In genomic region chr14:17835738-17836137, GRCm38 (mm10) we compare ENCODE assay signal across 13 mouse cellular contexts.
"Had no signal": no experiment of that assay in that cellular context is flagged by ENCODE, and none has a peak within 500 bp of the region (broad histone marks: within the 10 kb centered on the region; RNA-seq: fewer than 3 reads in every experiment).

No protein-coding gene starts in this region.

- DNase-seq: lung, adult 18-20 months; lung, embryonic 14.5 days; lung, postnatal 10 days; lung, postnatal 4 days; midbrain, embryonic 14.5 days; retina, postnatal 1 day; right cerebral cortex, adult 18-20 months; right cerebral cortex, postnatal 25 days; right cerebral cortex, postnatal 4 days; spleen, adult 18-20 months; thymus, adult 2 months; thymus, postnatal 25 days; thymus, postnatal 4 days had no signal
